Mouse (Mus musculus): ENCODE data around the gene Gm44965. TPM values are rescaled to one million over a fixed set of nuclear protein-coding genes. Genes with fewer than 3 reads are reported as not detected.

Gene Gm44965
- polyA plus RNA-seq, 1 experiment from 2014 or later, result 0.62 TPM

DNA sequence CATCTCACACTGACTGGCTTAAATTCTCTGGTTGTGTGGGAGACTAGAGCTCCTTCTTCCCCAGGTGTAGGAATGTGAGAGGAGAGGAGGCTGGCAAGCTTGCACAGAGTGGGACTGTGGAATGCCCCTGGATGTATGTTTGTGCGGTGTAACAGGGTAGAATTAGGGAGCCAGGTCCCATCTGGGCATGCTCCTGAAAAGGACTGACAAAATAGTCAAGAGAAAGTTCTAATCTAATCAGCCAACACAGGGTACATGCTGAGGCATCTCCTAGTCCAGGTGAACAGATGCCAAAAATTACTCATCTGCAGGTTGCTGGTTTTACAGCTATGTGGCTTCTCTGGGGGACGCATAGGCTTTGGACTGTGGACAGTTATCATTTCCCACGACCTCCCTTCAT is 37.8 kb upstream of the Gm44965 start:
- in situ Hi-C loops (cut with MboI; ENCODE audit: low pct_unique_long_range_greater_than_20kb), result no loop called here
- peaks cover 4% of the 10 kb centered on the region for H3K27me3 ChIP-seq
- TF ChIP-seq CTCF (IDR thresholded peaks at IDR 0.05), result no peak
- ChIA-PET CTCF (interaction anchor here (0.8 to 1.6 kb wide), 2 partner anchors 26 to 38 kb away, joined by 4 read pairs; partner anchors contain the start of genes Gm44965 and Repin1), POLR2A (interaction anchor here (0.6 kb wide), 1 partner anchor 131 kb away, joined by 3 read pairs; no protein-coding TSS in a partner anchor)
- ATAC-seq (no peak), DNase-seq (ENCODE audit: low read depth, low spot score) (no peak)

DNA sequence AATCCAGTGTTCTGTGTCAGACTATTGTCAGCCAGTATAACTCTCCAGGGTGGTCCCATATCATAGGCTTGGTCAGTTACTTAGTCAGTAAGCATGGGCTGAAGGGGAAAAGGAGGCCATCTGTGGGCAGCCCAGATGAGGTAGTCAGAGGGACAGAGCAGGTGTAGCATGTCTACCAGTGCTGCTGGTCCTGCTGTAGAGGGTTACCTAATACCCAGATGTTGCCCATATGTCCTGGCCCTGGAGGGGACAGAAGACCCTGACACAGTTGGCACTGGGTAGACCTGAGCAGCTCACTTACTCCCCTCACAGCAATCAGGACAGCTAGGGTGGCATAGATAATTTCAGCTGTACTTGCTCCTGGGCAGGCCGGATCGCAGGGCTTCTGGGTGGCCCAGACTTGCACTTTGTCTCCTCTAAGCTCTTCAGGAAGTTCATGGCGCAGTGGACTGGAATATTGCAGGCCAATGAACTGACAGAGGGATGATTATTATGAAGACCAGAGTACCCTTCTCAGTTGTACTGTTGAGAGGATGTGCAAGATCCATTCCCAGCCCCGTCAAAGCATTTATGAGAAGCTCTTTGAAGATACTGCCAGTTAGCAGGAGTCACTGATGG is 27.9 kb upstream of the Gm44965 start:
- ATAC-seq (no peak), DNase-seq (ENCODE audit: low read depth, low spot score) (no peak)
- ChIA-PET CTCF (interaction anchor here (1.0 kb wide), 1 partner anchor 81 kb away, joined by 4 read pairs; the partner anchor contains the start of gene Gimap8), POLR2A (interaction anchor here (0.6 to 1.0 kb wide), 2 partner anchors 61 to 1167 kb away, joined by 3 read pairs; partner anchors contain the start of gene AI854703)
- no peak for TF ChIP-seq CTCF (IDR thresholded peaks at IDR 0.05)
- in situ Hi-C loops (cut with MboI; ENCODE audit: low pct_unique_long_range_greater_than_20kb), result no loop called here
- no peaks in the 10 kb centered on the region for H3K27me3 ChIP-seq

- H3K27me3 ChIP-seq, result no peaks in the 10 kb centered on the region
- in situ Hi-C loops (cut with MboI; ENCODE audit: low pct_unique_long_range_greater_than_20kb), result no loop called here
- no peak for ATAC-seq
- no peak for TF ChIP-seq CTCF (IDR thresholded peaks at IDR 0.05)
- no peak for DNase-seq (ENCODE audit: low read depth, low spot score)
- CTCF ChIA-PET, result interaction anchor here (1.0 kb wide), 1 partner anchor 81 kb away, joined by 4 read pairs; the partner anchor contains the start of gene Gimap8
- POLR2A ChIA-PET, result interaction anchor here (0.6 to 1.0 kb wide), 2 partner anchors 60 to 1167 kb away, joined by 3 read pairs; partner anchors contain the start of gene AI854703
Observed at GRCm38 (mm10) chr6:48566312-48566711, 27.4 kb upstream of the Gm44965 start.

- ChIA-PET CTCF (interaction anchor here (1.2 to 1.3 kb wide), 2 partner anchors 11 to 60 kb away, joined by 3 to 4 read pairs; no protein-coding TSS in a partner anchor), POLR2A (no interaction called here)
- no peak for DNase-seq (ENCODE audit: low read depth, low spot score)
- no peak for TF ChIP-seq CTCF (IDR thresholded peaks at IDR 0.05)
- ATAC-seq, result peak; percentile 4
- H3K27me3 ChIP-seq, result no peaks in the 10 kb centered on the region
- in situ Hi-C loops (cut with MboI; ENCODE audit: low pct_unique_long_range_greater_than_20kb), result no loop called here
Observed at GRCm38 (mm10) chr6:48568036-48568984, 25.4 kb upstream of the Gm44965 start.

DNA sequence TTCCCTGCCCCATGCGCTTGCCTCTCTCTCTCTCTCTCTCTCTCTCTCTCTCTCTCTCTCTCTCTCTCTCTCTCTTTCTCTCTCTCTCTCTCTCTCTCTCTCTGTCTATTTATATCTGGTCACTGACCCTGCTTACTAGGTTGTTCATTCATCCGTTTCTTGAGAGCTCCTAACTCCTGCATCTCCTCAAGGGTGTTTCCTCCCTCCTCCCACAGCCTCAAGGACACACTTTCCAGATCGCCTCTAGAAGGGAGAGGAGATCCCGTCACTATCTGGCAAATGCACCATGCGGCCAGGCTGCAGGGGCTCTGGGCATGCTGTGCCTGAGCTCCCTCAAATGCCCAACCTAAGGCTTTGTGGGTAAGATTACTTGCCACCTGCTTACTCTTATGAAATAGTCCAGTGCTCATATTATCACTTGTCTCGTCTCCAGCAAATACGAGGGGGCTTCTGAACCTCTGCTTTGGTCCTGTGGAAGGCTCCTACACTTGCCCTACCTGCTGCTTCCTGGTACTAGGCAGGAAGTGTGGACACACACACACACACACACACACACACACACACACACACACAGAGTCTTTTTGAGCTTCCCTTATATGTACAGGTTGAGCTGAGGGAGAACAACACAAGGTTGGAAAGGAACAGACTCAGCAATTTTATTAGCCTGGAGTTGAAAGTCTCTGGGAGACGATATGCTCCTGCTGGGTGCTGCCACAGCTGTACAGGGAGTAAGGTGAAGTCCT is 24.5 kb upstream of the Gm44965 start:
- ChIA-PET POLR2A (interaction anchor here (0.9 kb wide), 1 partner anchor 9 kb away, joined by 3 read pairs; no protein-coding TSS in a partner anchor), CTCF (interaction anchor here (1.1 to 1.3 kb wide), 2 partner anchors 11 kb away, joined by 3 to 4 read pairs; no protein-coding TSS in a partner anchor)
- in situ Hi-C loops (cut with MboI; ENCODE audit: low pct_unique_long_range_greater_than_20kb), result no loop called here
- H3K27me3 ChIP-seq, result no peaks in the 10 kb centered on the region
- DNase-seq (ENCODE audit: low read depth, low spot score), result no peak
- no peak for TF ChIP-seq CTCF (IDR thresholded peaks at IDR 0.05)
- ATAC-seq, result no peak

GRCm38 (mm10) chr6:48572014-48572413 is 21.7 kb upstream of the Gm44965 start:
- no peak for ATAC-seq
- CTCF ChIA-PET, result no interaction called here
- TF ChIP-seq CTCF (IDR thresholded peaks at IDR 0.05), result no peak
- DNase-seq (ENCODE audit: low read depth, low spot score), result no peak
- no peaks in the 10 kb centered on the region for H3K27me3 ChIP-seq
- in situ Hi-C loops (cut with MboI; ENCODE audit: low pct_unique_long_range_greater_than_20kb), result loop anchor here (10.0 kb wide), 1 partner anchor 193 kb away; no protein-coding TSS in a partner anchor
- POLR2A ChIA-PET, result no interaction called here

DNA sequence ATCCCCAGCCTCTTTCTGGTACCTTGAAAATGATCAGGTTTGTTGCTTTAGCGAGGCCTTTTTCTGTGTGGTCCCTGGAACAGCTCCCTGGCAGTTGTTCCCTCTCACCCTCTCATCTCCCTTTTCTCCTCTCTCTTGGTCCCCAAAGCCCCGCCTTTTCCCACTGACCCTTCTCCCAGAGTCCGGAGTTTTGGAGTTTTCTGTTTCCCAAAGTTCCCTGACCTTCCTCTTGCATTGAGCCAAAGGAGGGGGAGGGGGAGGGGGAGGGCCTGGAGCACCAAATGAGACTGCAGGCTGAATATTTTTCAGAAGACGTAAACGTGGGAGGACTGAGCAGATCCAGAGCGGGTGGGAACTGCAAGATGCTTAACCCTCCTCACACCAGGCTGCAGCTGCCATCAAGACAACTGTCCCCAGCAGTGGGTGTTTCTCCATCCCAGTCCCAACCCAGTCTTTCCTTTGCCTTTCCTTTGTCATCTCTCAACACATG is 21.1 kb upstream of the Gm44965 start, which contains the start of gene Rarres2:
TSS of gene Rarres2 (minus strand) at position 218 of the 490 bp plus-strand sequence.
- ChIA-PET POLR2A (no interaction called here), CTCF (no interaction called here)
- in situ Hi-C loops (cut with MboI; ENCODE audit: low pct_unique_long_range_greater_than_20kb), result loop anchor here (10.0 kb wide), 1 partner anchor 192 kb away; no protein-coding TSS in a partner anchor
- DNase-seq (ENCODE audit: low read depth, low spot score) (no peak), ATAC-seq (no peak)
- H3K27me3 ChIP-seq, result no peaks in the 10 kb centered on the region
- no peak for TF ChIP-seq CTCF (IDR thresholded peaks at IDR 0.05)

- no peaks in the 10 kb centered on the region for H3K27me3 ChIP-seq
- DNase-seq (ENCODE audit: low read depth, low spot score) (no peak), ATAC-seq (no peak)
- CTCF ChIA-PET, result interaction anchor here (0.8 to 1.5 kb wide), 2 partner anchors 9 to 16 kb away, joined by 3 read pairs; no protein-coding TSS in a partner anchor
- in situ Hi-C loops (cut with MboI; ENCODE audit: low pct_unique_long_range_greater_than_20kb), result loop anchor here (10.0 kb wide), 1 partner anchor 192 kb away; no protein-coding TSS in a partner anchor
- POLR2A ChIA-PET, result no interaction called here
- TF ChIP-seq CTCF (IDR thresholded peaks at IDR 0.05), result no peak
Observed at GRCm38 (mm10) chr6:48573280-48573679, 20.5 kb upstream of the Gm44965 start.

GRCm38 (mm10) chr6:48573981-48574380 is 19.8 kb upstream of the Gm44965 start:
- H3K27me3 ChIP-seq, result no peaks in the 10 kb centered on the region
- DNase-seq (ENCODE audit: low read depth, low spot score) (no peak), ATAC-seq (no peak)
- ChIA-PET CTCF (interaction anchor here (0.8 to 1.5 kb wide), 2 partner anchors 9 to 16 kb away, joined by 3 read pairs; no protein-coding TSS in a partner anchor), POLR2A (no interaction called here)
- TF ChIP-seq CTCF (IDR thresholded peaks at IDR 0.05), result no peak
- in situ Hi-C loops (cut with MboI; ENCODE audit: low pct_unique_long_range_greater_than_20kb), result loop anchor here (10.0 kb wide), 1 partner anchor 191 kb away; no protein-coding TSS in a partner anchor

Measured in Patski (cell line).